Mouse (Mus musculus) heart, adult 8-10 months (tissue): Measurements from ENCODE around the gene Hnrnpm. TPM values are rescaled to one million over a fixed set of nuclear protein-coding genes. Genes with fewer than 3 reads are reported as not detected.

Source experiments
- DNase-seq: peaks from one replicate; pipeline ENCODE4 v3.0.0; 2022; ENCODE audit warnings: low spot score
- total RNA-seq, 4 experiments: library from RNA; stranded (reverse); gene quantifications; 2 replicates each; pipeline ENCODE4 v1.2.4; 2022

Hnrnpm gene
- total RNA-seq, 4 experiments from 2014 or later = 76.0 to 96.9 (median 84.0) TPM

DNA sequence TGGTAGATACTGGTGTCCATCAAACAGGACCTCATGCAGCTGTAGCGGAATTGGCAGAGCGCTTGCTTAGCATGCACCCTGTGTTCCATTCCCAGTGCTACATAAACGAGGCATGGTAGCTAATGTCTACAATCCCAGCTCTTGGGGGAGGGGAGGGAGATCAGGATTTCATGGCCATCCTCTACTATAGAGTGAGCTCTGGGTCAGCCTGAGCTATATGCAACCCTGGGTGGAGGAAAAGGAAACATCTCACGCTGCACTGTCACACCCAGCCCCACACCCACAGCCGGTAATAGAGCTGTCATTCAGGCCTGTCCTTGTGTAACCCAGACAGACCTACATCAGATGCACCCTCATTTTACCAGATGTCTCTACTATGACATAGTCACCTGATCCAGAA, 88.2 kb downstream of the Hnrnpm start:
- DNase-seq = no peak

DNA sequence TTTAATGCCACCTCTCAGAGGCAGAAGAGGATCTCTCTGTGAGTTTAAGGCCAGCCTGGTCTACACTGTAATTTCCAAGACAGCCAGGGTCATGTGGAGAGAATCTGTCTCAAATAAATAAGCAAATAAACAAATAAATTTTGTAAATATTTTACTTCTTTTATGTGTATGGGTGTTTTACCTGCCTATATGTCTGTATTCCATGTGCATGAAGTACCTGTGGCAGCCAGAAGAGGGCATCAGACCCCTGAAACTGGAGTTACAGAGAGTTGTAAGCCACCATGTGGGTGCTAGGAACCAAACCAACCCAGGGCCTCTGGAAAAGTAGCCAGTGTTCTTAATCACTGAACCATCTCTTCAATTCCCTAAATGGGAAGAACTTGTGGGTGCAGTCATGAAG, 89.4 kb downstream of the Hnrnpm start:
- no peak for DNase-seq

Other genes with a start within 250 kb of the Hnrnpm start
- 10 to 100 TPM; 10.9 to 14.0 (median 11.9) TPM for gene Adamts10, start 162.7 kb downstream of the Hnrnpm start, total RNA-seq
- gene Myo1f, start 131.2 kb downstream of the Hnrnpm start, total RNA-seq = 1 to 10 TPM; 1.2 to 2.7 (median 1.4) TPM
- gene Zfp414, start 57.8 kb downstream of the Hnrnpm start, total RNA-seq = 10 to 100 TPM in 1 of 4 experiments, 1 to 10 TPM in 3; 7.0 to 11.4 (median 8.8) TPM
- gene Pram1, start 48.8 kb downstream of the Hnrnpm start, total RNA-seq = under 1 TPM in 2 of 4 experiments, not detected in 2; 0.27 to 0.31 TPM
- gene March2, start 31.8 kb upstream of the Hnrnpm start, total RNA-seq = 100 to 1,000 TPM; 126 to 160 (median 136) TPM
- gene Rab11b, start 73.7 kb upstream of the Hnrnpm start, total RNA-seq = 100 to 1,000 TPM; 248 to 275 (median 267) TPM
- 1 to 10 TPM; 2.9 to 9.8 (median 8.3) TPM for gene Angptl4, start 95.0 kb upstream of the Hnrnpm start, total RNA-seq
- 10 to 100 TPM; 44.4 to 64.9 (median 51.3) TPM for gene Kank3, start 123.7 kb upstream of the Hnrnpm start, total RNA-seq
- 100 to 1,000 TPM; 691 to 822 (median 750) TPM for gene Rps28, start 137.7 kb upstream of the Hnrnpm start, total RNA-seq
- 100 to 1,000 TPM; 676 to 749 (median 700) TPM for gene Ndufa7, start 137.7 kb upstream of the Hnrnpm start, total RNA-seq
- 10 to 100 TPM; 28.9 to 33.6 (median 33.2) TPM for gene Cd320, start 156.2 kb upstream of the Hnrnpm start, total RNA-seq
- not detected for gene Gm7029, start 187.0 kb upstream of the Hnrnpm start, total RNA-seq
- gene Kifc1, start 203.8 kb upstream of the Hnrnpm start, total RNA-seq = 1 to 10 TPM in 1 of 4 experiments, under 1 TPM in 3; 0.31 to 1.9 (median 0.51) TPM
- not detected for gene Platr17, start 218.3 kb upstream of the Hnrnpm start, total RNA-seq
- 10 to 100 TPM; 11.5 to 16.2 (median 13.7) TPM for gene Daxx, start 222.6 kb upstream of the Hnrnpm start, total RNA-seq
- 100 to 1,000 TPM in 2 of 4 experiments, 10 to 100 TPM in 2; 96.8 to 113 (median 105) TPM for gene Tapbp, start 229.0 kb upstream of the Hnrnpm start, total RNA-seq
- gene Zbtb22, start 229.0 kb upstream of the Hnrnpm start, total RNA-seq = 10 to 100 TPM; 18.1 to 21.0 (median 19.3) TPM
- 10 to 100 TPM; 29.8 to 35.1 (median 34.1) TPM for gene Rgl2, start 242.7 kb upstream of the Hnrnpm start, total RNA-seq